Mouse (Mus musculus): ENCODE measurements at regions not wholly inside any gene's neighbourhood (a gene's known extent, or its start where the extent isn't known, plus 50 kb on each side); places are given as distances from the start of the nearest gene placed in this dataset.

DNA sequence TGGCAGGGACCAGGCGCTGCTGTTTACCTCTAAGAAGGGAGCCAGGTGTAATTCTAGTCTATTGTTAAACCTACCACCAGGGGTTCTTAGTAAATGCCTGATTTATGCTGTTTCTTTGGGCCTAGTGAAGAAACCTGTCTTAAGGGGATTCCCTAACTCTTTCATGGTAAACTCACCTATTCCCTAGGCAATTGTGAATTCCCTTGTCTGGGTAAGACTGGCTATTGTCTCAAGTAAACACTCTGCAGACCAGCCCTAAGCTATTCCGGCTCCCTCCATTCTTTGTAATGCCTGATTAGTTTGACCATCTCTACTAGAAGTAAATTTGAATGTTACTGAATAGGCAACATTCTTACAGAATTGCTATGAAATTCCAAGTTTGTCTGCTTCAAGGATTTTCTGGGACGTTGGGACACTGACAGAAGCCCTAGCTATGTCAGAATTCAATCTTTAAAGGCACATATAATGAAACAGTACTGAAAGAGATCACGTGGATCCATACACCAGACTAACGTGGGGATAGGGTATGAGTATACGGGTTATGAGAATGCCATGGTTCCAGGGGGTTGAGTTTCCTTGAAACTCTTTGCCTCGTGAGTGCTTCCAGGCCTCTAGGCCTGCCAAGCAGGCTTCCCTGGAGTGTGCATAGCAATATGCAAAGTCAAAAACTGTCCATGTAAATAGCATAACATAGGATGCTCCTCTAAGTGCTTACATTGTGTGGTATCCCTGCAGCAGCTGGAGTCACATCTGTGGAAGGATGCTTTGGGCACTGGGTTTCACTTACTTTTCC lies 734.7 kb upstream of the Nrsn1 start:
- no peak for DNase-seq (ENCODE audit: low spot score)
- Histone ChIP-seq H3K4me3 (ENCODE audit: low read depth, low read length) (no peak overlapping the region), H3K9me3 (replicated peaks) (no peaks in the 10 kb centered on the region), H3K36me3 (replicated peaks) (no peaks in the 10 kb centered on the region), H3K4me1 (ENCODE audit: insufficient read depth, low read depth, low read length) (no peaks in the 10 kb centered on the region), H3K27me3 (ENCODE audit: insufficient read depth, low read length) (no peaks in the 10 kb centered on the region)
- ATAC-seq (ENCODE audit: extremely low read depth, insufficient number of reproducible peaks, low FRiP score, poor library complexity, severe bottlenecking), result no peak
- TF ChIP-seq CTCF (IDR thresholded peaks at IDR 0.05; ENCODE audit: low read depth, low read length) (no peak), POLR2AphosphoS5 (IDR thresholded peaks at IDR 0.05; ENCODE audit: insufficient replicate concordance, low read depth, low read length) (no peak), TAL1 (conservative IDR thresholded peaks at IDR 0.05; ENCODE audit: low read depth, low read length) (no peak)

- TF ChIP-seq GATA1 (IDR thresholded peaks at IDR 0.05; ENCODE audit: borderline replicate concordance, low read length), result no peak
- no peak for TF ChIP-seq CTCF (IDR thresholded peaks at IDR 0.05; ENCODE audit: low read depth, low read length)
- no peak for TF ChIP-seq POLR2AphosphoS5 (IDR thresholded peaks at IDR 0.05; ENCODE audit: insufficient replicate concordance, low read depth, low read length)
- no peak for TF ChIP-seq TAL1 (conservative IDR thresholded peaks at IDR 0.05; ENCODE audit: low read depth, low read length)
- TF ChIP-seq GATA2 (IDR thresholded peaks at IDR 0.05; ENCODE audit: borderline replicate concordance, low read depth, low read length), result no peak
- no peak for ATAC-seq (ENCODE audit: extremely low read depth, insufficient number of reproducible peaks, low FRiP score, poor library complexity, severe bottlenecking)
- Histone ChIP-seq H3K27me3 (ENCODE audit: insufficient read depth, low read length) (no peaks in the 10 kb centered on the region), H3K9me3 (replicated peaks) (no peaks in the 10 kb centered on the region), H3K4me1 (ENCODE audit: insufficient read depth, low read depth, low read length) (no peaks in the 10 kb centered on the region), H3K36me3 (replicated peaks) (no peaks in the 10 kb centered on the region), H3K4me3 (ENCODE audit: low read depth, low read length) (no peak overlapping the region)
- no peak for DNase-seq (ENCODE audit: low spot score)
Observed at GRCm38 (mm10) chr13:25993526-25993925, 723.2 kb upstream of the Nrsn1 start.

- TF ChIP-seq POLR2AphosphoS5 (IDR thresholded peaks at IDR 0.05; ENCODE audit: insufficient replicate concordance, low read depth, low read length) (no peak), CTCF (IDR thresholded peaks at IDR 0.05; ENCODE audit: low read depth, low read length) (no peak), TAL1 (conservative IDR thresholded peaks at IDR 0.05; ENCODE audit: low read depth, low read length) (no peak), GATA2 (IDR thresholded peaks at IDR 0.05; ENCODE audit: borderline replicate concordance, low read depth, low read length) (no peak), GATA1 (IDR thresholded peaks at IDR 0.05; ENCODE audit: borderline replicate concordance, low read length) (no peak)
- Histone ChIP-seq H3K4me1 (ENCODE audit: insufficient read depth, low read depth, low read length) (no peaks in the 10 kb centered on the region), H3K36me3 (replicated peaks) (no peaks in the 10 kb centered on the region), H3K27me3 (ENCODE audit: insufficient read depth, low read length) (no peaks in the 10 kb centered on the region), H3K4me3 (ENCODE audit: low read depth, low read length) (no peak overlapping the region), H3K9me3 (replicated peaks) (no peaks in the 10 kb centered on the region)
- DNase-seq (ENCODE audit: low spot score), result no peak
- no peak for ATAC-seq (ENCODE audit: extremely low read depth, insufficient number of reproducible peaks, low FRiP score, poor library complexity, severe bottlenecking)
Observed at GRCm38 (mm10) chr13:25989067-25989756, 718.9 kb upstream of the Nrsn1 start.

- no peaks in the 10 kb centered on the region for H3K27me3 ChIP-seq (ENCODE audit: insufficient read depth, low read length)
- H3K4me3 ChIP-seq (ENCODE audit: low read depth, low read length), result no peak overlapping the region
- TF ChIP-seq GATA2 (IDR thresholded peaks at IDR 0.05; ENCODE audit: borderline replicate concordance, low read depth, low read length) (no peak), CTCF (IDR thresholded peaks at IDR 0.05; ENCODE audit: low read depth, low read length) (no peak), TAL1 (conservative IDR thresholded peaks at IDR 0.05; ENCODE audit: low read depth, low read length) (no peak), POLR2AphosphoS5 (IDR thresholded peaks at IDR 0.05; ENCODE audit: insufficient replicate concordance, low read depth, low read length) (no peak), GATA1 (IDR thresholded peaks at IDR 0.05; ENCODE audit: borderline replicate concordance, low read length) (no peak)
- H3K4me1 ChIP-seq (ENCODE audit: insufficient read depth, low read depth, low read length), result no peaks in the 10 kb centered on the region
- H3K9me3 ChIP-seq (replicated peaks), result no peaks in the 10 kb centered on the region
- H3K36me3 ChIP-seq (replicated peaks), result no peaks in the 10 kb centered on the region
- no peak for DNase-seq (ENCODE audit: low spot score)
- no peak for ATAC-seq (ENCODE audit: extremely low read depth, insufficient number of reproducible peaks, low FRiP score, poor library complexity, severe bottlenecking)
Observed at GRCm38 (mm10) chr13:25984535-25984934, 714.2 kb upstream of the Nrsn1 start.

DNA sequence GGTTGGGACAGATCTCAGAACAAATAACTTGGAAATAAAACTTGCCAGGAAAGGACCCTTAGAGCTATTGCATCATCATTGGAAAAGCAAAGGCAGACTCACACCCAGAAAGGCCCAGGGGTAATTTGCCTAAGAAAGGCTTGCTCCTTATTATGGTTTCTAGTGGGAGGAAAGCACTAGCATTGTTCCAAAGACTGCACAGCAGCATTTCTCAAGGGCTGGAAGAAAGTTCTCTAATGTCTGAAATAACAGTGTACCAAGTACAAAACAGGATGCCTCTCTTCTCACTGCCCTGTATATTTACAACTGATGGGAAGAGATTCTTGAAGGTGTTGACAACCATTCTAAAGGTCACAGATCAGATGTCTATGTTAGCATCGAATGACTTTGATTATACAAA lies 713.4 kb upstream of the Nrsn1 start:
- DNase-seq (ENCODE audit: low spot score) (no peak), ATAC-seq (ENCODE audit: extremely low read depth, insufficient number of reproducible peaks, low FRiP score, poor library complexity, severe bottlenecking) (no peak)
- Histone ChIP-seq H3K9me3 (replicated peaks) (no peaks in the 10 kb centered on the region), H3K27me3 (ENCODE audit: insufficient read depth, low read length) (no peaks in the 10 kb centered on the region), H3K4me3 (ENCODE audit: low read depth, low read length) (no peak overlapping the region), H3K4me1 (ENCODE audit: insufficient read depth, low read depth, low read length) (no peaks in the 10 kb centered on the region), H3K36me3 (replicated peaks) (no peaks in the 10 kb centered on the region)
- TF ChIP-seq GATA1 (IDR thresholded peaks at IDR 0.05; ENCODE audit: borderline replicate concordance, low read length), result no peak
- no peak for TF ChIP-seq GATA2 (IDR thresholded peaks at IDR 0.05; ENCODE audit: borderline replicate concordance, low read depth, low read length)
- TF ChIP-seq CTCF (IDR thresholded peaks at IDR 0.05; ENCODE audit: low read depth, low read length), result no peak
- TF ChIP-seq TAL1 (conservative IDR thresholded peaks at IDR 0.05; ENCODE audit: low read depth, low read length), result no peak
- no peak for TF ChIP-seq POLR2AphosphoS5 (IDR thresholded peaks at IDR 0.05; ENCODE audit: insufficient replicate concordance, low read depth, low read length)

DNA sequence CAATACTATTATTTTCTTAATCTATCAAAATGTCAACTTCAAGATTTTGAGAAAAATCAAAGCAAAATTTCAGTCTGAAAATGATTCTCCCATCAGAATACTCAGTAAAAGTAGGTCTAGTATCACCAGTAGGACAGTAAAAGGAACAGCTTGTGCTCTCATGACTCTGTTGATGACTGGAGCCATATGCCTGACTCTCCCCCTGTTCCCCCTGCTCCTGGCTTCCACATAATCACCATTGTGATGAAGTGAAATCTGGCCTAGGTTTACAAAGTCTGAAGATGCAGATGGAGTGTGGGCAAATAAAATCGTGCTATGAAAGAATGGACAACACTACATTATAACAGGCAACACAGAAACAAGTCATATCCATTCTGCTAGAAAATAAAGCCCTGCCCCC lies 708.3 kb upstream of the Nrsn1 start:
- DNase-seq (ENCODE audit: low spot score) (no peak), ATAC-seq (ENCODE audit: extremely low read depth, insufficient number of reproducible peaks, low FRiP score, poor library complexity, severe bottlenecking) (no peak)
- Histone ChIP-seq H3K9me3 (replicated peaks) (no peaks in the 10 kb centered on the region), H3K4me1 (ENCODE audit: insufficient read depth, low read depth, low read length) (no peaks in the 10 kb centered on the region), H3K4me3 (ENCODE audit: low read depth, low read length) (no peak overlapping the region), H3K27me3 (ENCODE audit: insufficient read depth, low read length) (no peaks in the 10 kb centered on the region), H3K36me3 (replicated peaks) (no peaks in the 10 kb centered on the region)
- TF ChIP-seq POLR2AphosphoS5 (IDR thresholded peaks at IDR 0.05; ENCODE audit: insufficient replicate concordance, low read depth, low read length) (no peak), TAL1 (conservative IDR thresholded peaks at IDR 0.05; ENCODE audit: low read depth, low read length) (no peak), GATA2 (IDR thresholded peaks at IDR 0.05; ENCODE audit: borderline replicate concordance, low read depth, low read length) (no peak), GATA1 (IDR thresholded peaks at IDR 0.05; ENCODE audit: borderline replicate concordance, low read length) (no peak)

All from G1E (cell line).